Mouse (Mus musculus) CH12F3 (cell line): ENCODE results near the gene Rpl22l1.
"Not testable (repeated sequence)": the region's sequence is repeated elsewhere in the genome, so short reads cannot be mapped to it uniquely, and the experiment has no call there.

ENCODE experiments used
- in situ Hi-C: fragments of 300-500 bp; cut with MboI; formaldehyde crosslinking; loops from 2 replicates; pipeline ENCODE4 v1.14.3; 2020; ENCODE audit warnings: low sequenced_read_pairs

Gene Rpl22l1

GRCm38 (mm10) chr3:28805301-28806097, at the start of gene Rpl22l1:
TSS of gene Rpl22l1 (plus strand) at chr3:28805436.
- in situ Hi-C loops, result no loop called here

GRCm38 (mm10) chr3:28755477-28755876, 49.8 kb upstream of the Rpl22l1 start:
- in situ Hi-C loops, result no loop called here

GRCm38 (mm10) chr3:28761225-28761789, 43.9 kb upstream of the Rpl22l1 start:
- in situ Hi-C loops, result no loop called here

GRCm38 (mm10) chr3:28766935-28767334, 38.3 kb upstream of the Rpl22l1 start:
- in situ Hi-C loops, result no loop called here

GRCm38 (mm10) chr3:28768222-28768621, 37.0 kb upstream of the Rpl22l1 start:
- in situ Hi-C loops, result no loop called here

GRCm38 (mm10) chr3:28772919-28773318, 32.3 kb upstream of the Rpl22l1 start:
- in situ Hi-C loops, result not testable (repeated sequence)

GRCm38 (mm10) chr3:28775361-28775760, 29.9 kb upstream of the Rpl22l1 start:
- in situ Hi-C loops, result no loop called here

- in situ Hi-C loops, result no loop called here
These were observed 29.3 kb upstream of the Rpl22l1 start for GRCm38 (mm10) chr3:28775958-28776357.

- in situ Hi-C loops, result no loop called here
These were observed 28.7 kb upstream of the Rpl22l1 start for GRCm38 (mm10) chr3:28776491-28776890.

GRCm38 (mm10) chr3:28780511-28780910, 24.7 kb upstream of the Rpl22l1 start:
- in situ Hi-C loops, result no loop called here

GRCm38 (mm10) chr3:28780994-28781393, 24.2 kb upstream of the Rpl22l1 start, which contains the start of gene Eif5a2:
TSS of gene Eif5a2 (plus strand) at chr3:28781276.
- in situ Hi-C loops, result no loop called here

- in situ Hi-C loops, result no loop called here
These were observed 23.8 kb upstream of the Rpl22l1 start for GRCm38 (mm10) chr3:28781422-28781821.

GRCm38 (mm10) chr3:28781848-28782247, 23.4 kb upstream of the Rpl22l1 start:
- in situ Hi-C loops, result no loop called here

- in situ Hi-C loops, result no loop called here
These were observed 21.1 kb upstream of the Rpl22l1 start for GRCm38 (mm10) chr3:28784176-28784575.

- in situ Hi-C loops, result no loop called here
These were observed 10.4 kb upstream of the Rpl22l1 start for GRCm38 (mm10) chr3:28794835-28795234.

- in situ Hi-C loops, result no loop called here
These were observed 2.9 kb downstream of the Rpl22l1 start for GRCm38 (mm10) chr3:28808039-28808643.

GRCm38 (mm10) chr3:28811441-28811840, 6.2 kb downstream of the Rpl22l1 start:
- in situ Hi-C loops, result no loop called here

GRCm38 (mm10) chr3:28814361-28814760, 9.1 kb downstream of the Rpl22l1 start:
- in situ Hi-C loops, result no loop called here

GRCm38 (mm10) chr3:28816010-28816540, 10.8 kb downstream of the Rpl22l1 start:
- in situ Hi-C loops, result no loop called here

GRCm38 (mm10) chr3:28826272-28826671, 21.0 kb downstream of the Rpl22l1 start:
- in situ Hi-C loops, result no loop called here

GRCm38 (mm10) chr3:28827605-28828004, 22.4 kb downstream of the Rpl22l1 start:
- in situ Hi-C loops, result no loop called here

GRCm38 (mm10) chr3:28829454-28829853, 24.2 kb downstream of the Rpl22l1 start:
- in situ Hi-C loops, result no loop called here
